Mouse (Mus musculus): ENCODE data around the gene Ndufa7.
"Not testable (repeated sequence)": the region's sequence is repeated elsewhere in the genome, so short reads cannot be mapped to it uniquely, and the experiment has no call there.

The Ndufa7 gene

GRCm38 (mm10) chr17:33875797-33876196, 51.4 kb downstream of the Ndufa7 start:
- not testable (repeated sequence) for DNase-seq (ENCODE audit: low read depth, low spot score)

GRCm38 (mm10) chr17:33884320-33884719, 59.9 kb downstream of the Ndufa7 start:
- DNase-seq (ENCODE audit: low read depth, low spot score): not testable (repeated sequence)

DNA sequence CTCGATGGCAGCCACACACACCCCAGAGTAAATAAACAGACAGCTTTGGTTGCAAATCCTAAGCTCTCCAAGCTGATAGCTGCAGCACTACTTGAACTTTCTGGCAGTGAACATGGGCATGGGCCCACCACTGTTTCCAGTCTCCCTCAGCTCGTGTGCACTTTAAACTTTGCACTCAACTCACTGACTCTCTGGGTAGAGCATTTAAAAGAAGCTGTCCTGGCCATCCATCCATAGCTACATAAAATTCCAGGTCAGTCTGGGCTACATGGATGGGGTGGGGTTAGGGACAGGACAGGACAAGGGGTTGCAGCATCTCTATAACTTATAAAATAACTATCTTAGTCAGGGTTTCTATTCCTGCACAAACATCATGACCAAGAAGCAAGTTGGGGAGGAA, 63.4 kb downstream of the Ndufa7 start:
- DNase-seq (ENCODE audit: low read depth, low spot score): not testable (repeated sequence)

Data from brain, embryonic 18.5 days (tissue).